Mouse (Mus musculus) lung, embryonic 15.5 days (tissue): Measurements from ENCODE around the gene Tmod2. TPM values are rescaled to one million over a fixed set of nuclear protein-coding genes. Genes with fewer than 3 reads are reported as not detected.

Experiments used
- ATAC-seq: fragments of 200-750 bp; cut with Nextera tagmentation; 2 replicates; pipeline ENCODE4 v1.8.0; 2017; ENCODE audit warnings: moderate number of reproducible peaks, borderline replicate concordance; ENCODE audit not compliant: low FRiP score, low TSS enrichment; ENCODE audit errors: extremely low read depth
- H3K27ac ChIP-seq: fragments of 300-500 bp; sonication (generic); 2 replicates; pipeline ENCODE4 v1.5.1; 2015; ENCODE audit warnings: moderate library complexity, mild to moderate bottlenecking, inconsistent platforms
- H3K27me3 ChIP-seq: fragments of 300-500 bp; sonication (generic); 2 replicates; pipeline ENCODE4 v1.6.1; 2015; ENCODE audit warnings: inconsistent platforms
- H3K36me3 ChIP-seq: fragments of 300-500 bp; sonication (generic); 2 replicates; pipeline ENCODE4 v1.6.1; 2015; ENCODE audit warnings: inconsistent platforms
- H3K4me1 ChIP-seq: fragments of 300-500 bp; sonication (generic); 2 replicates; pipeline ENCODE4 v1.6.1; 2015; ENCODE audit warnings: inconsistent platforms
- H3K4me2 ChIP-seq: fragments of 300-500 bp; sonication (generic); 2 replicates; pipeline ENCODE4 v1.6.1; 2015; ENCODE audit warnings: inconsistent platforms, mild to moderate bottlenecking, moderate library complexity
- H3K4me3 ChIP-seq: fragments of 300-500 bp; sonication (generic); 2 replicates; pipeline ENCODE4 v1.5.1; 2015; ENCODE audit warnings: mild to moderate bottlenecking, inconsistent platforms
- H3K9ac ChIP-seq: fragments of 300-500 bp; sonication (generic); 2 replicates; pipeline ENCODE4 v1.6.1; 2015; ENCODE audit warnings: inconsistent platforms
- H3K9me3 ChIP-seq: fragments of 300-500 bp; sonication (generic); 2 replicates; pipeline ENCODE4 v1.6.1; 2016; ENCODE audit warnings: inconsistent platforms
- WGBS: fragments of 180-500 bp; shearing (Covaris S2); methylation state at CpG from one replicate; pipeline ENCODE4 v1.1.7; 2015; 5-methylcytosine and 5-hydroxymethylcytosine counted together
- polyA plus RNA-seq: library from polyadenylated mRNA; unstranded; fragments of >200 nt; fragmentation: Nextera tagmentation; extraction: Ambion mirVana; gene quantifications from 2 replicates; pipeline ENCODE4 v1.2.1, GENCODE M21; 2015

The Tmod2 gene
- polyA plus RNA-seq, 1 experiment from 2014 or later: 10.1 TPM

GRCm38 (mm10) chr9:75599191-75599841 is 11.8 kb downstream of the Tmod2 start:
- Histone ChIP-seq H3K9ac (no peak overlapping the region), H3K36me3 (no peaks in the 10 kb centered on the region), H3K9me3 (no peaks in the 10 kb centered on the region), H3K4me1 (peaks cover 27% of the 10 kb centered on the region), H3K27ac (peak overlapping the region; percentile 29; the same call in 1 of the 2 replicates), H3K4me2 (no peak overlapping the region), H3K27me3 (no peaks in the 10 kb centered on the region), H3K4me3 (no peak overlapping the region)
- 37% methylated on average over 5 of the region's 5 CpGs for WGBS
- peak; percentile 79; the same call in 1 of the 2 replicates for ATAC-seq

GRCm38 (mm10) chr9:75597596-75597995 is 13.5 kb downstream of the Tmod2 start:
- Histone ChIP-seq H3K9ac (no peak overlapping the region), H3K4me2 (no peak overlapping the region), H3K27ac (no peak overlapping the region), H3K9me3 (no peaks in the 10 kb centered on the region), H3K4me3 (no peak overlapping the region), H3K27me3 (no peaks in the 10 kb centered on the region), H3K4me1 (peaks cover 27% of the 10 kb centered on the region), H3K36me3 (no peaks in the 10 kb centered on the region)
- no peak for ATAC-seq
- 78% methylated on average over 4 of the region's 4 CpGs for WGBS

GRCm38 (mm10) chr9:75597036-75597435 is 14.1 kb downstream of the Tmod2 start:
- Histone ChIP-seq H3K27ac (no peak overlapping the region), H3K27me3 (no peaks in the 10 kb centered on the region), H3K9ac (no peak overlapping the region), H3K4me3 (no peak overlapping the region), H3K36me3 (no peaks in the 10 kb centered on the region), H3K4me1 (peaks cover 27% of the 10 kb centered on the region), H3K4me2 (no peak overlapping the region), H3K9me3 (no peaks in the 10 kb centered on the region)
- 83% methylated on average over 13 of the region's 13 CpGs for WGBS
- no peak for ATAC-seq

DNA sequence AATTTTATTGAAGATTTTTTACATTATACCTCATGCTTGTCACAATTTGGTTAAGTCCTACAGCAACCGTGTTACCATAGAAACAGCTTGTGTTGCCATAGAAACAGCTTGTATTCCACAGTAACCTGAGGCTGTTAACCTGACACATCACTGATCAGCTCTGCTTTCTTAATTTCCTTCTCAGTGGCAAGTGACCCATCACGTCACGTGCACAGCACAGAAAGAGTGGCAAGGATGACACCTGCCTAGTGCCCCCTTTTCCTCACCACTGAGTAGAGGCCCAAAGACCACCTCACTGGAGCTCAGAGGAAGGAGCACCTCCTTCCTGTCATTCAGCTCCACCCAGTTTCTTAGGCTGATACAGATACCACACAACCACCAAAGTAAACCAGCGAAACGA is 17.6 kb downstream of the Tmod2 start:
- ATAC-seq: no peak
- H3K27ac ChIP-seq: no peak overlapping the region
- no peak overlapping the region for H3K4me3 ChIP-seq
- 85% methylated on average over 5 of the region's 5 CpGs for WGBS
- no peaks in the 10 kb centered on the region for H3K36me3 ChIP-seq
- H3K9ac ChIP-seq: no peak overlapping the region
- H3K27me3 ChIP-seq: no peaks in the 10 kb centered on the region
- no peak overlapping the region for H3K4me2 ChIP-seq
- no peaks in the 10 kb centered on the region for H3K9me3 ChIP-seq
- H3K4me1 ChIP-seq: no peaks in the 10 kb centered on the region

DNA sequence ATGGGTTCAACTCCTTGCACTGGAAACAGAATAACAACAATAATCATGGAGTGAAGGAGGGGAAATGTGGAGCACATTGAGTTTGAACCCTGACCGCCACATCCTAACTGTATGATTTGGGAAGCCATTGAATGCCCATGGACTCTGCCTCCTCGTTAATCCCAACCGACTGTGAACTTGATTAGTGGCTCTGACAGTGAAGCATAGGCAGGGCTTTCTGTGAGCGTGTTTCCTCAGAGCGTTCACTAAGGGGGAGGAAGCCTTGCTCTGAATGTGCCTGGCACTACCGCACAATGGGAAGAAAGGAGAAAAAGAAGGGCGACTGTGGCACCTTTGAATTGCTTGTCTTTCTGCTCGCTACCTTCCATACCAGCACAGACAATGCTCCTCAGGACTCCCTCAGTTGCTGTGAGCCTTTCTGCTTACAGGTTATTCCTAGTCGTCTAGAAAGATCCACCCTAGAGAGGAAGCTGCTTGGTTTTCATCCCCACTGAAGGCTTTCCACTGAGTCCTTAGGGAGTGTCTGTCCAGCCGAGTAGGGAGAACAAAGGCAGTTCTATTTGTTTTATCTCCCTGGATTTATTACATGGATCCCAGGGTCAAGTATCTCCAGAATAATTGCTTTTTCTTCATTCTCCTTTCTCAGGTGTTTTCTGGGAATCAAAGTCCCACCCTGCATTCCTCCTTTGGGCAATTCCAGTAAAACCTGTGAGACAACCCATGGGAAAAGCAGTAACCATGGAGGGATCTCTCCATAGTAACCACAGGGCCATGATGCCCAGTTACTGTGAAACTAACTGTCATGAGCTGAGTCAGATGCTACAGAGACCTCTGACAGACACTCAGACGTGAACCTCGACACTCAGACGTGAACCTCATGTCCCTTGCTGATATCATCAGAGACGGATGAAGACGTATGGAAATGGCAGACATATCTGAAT is 21.0 kb downstream of the Tmod2 start:
- Histone ChIP-seq H3K27me3 (no peaks in the 10 kb centered on the region), H3K4me2 (no peak overlapping the region), H3K27ac (no peak overlapping the region), H3K9me3 (no peaks in the 10 kb centered on the region), H3K4me3 (no peak overlapping the region), H3K36me3 (no peaks in the 10 kb centered on the region), H3K4me1 (no peaks in the 10 kb centered on the region), H3K9ac (no peak overlapping the region)
- 81% methylated on average over 15 of the region's 15 CpGs for WGBS
- ATAC-seq: no peak

DNA sequence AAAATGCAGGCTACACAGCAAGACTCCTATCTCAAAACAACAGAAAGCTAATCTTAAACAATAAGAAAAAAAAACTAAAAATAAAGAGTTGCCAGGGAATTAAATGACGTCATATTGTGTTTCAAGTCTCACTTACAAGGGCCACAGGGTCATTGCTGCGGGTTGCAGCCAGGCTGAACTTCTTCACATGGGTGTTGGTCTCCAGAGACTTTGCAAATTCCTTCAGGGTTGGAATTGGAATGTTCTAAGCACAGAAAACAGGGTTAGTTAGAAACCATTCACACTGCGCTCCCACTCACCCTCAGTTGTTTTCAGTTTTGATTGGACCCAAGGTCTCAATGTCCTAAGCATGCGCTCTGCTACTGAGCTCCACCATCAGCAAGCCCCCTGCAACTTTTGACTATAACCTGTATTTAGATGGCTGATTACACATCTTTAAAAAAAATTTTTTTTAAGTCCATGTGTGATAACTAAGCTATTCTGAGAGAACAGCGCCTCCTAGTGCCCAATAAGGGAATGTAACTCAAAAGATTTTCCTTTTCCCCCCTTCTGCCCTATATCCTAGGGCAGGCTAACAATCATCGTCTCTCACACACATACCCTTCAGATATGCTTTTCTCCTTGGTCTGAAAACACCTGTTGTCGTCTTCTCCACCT is 29.3 kb downstream of the Tmod2 start:
- H3K36me3 ChIP-seq: no peaks in the 10 kb centered on the region
- H3K9me3 ChIP-seq: no peaks in the 10 kb centered on the region
- 43% methylated on average over 7 of the region's 7 CpGs for WGBS
- H3K4me3 ChIP-seq: no peak overlapping the region
- H3K9ac ChIP-seq: no peak overlapping the region
- H3K4me2 ChIP-seq: no peak overlapping the region
- H3K27ac ChIP-seq: peak overlapping the region; percentile 31; the same call in 1 of the 2 replicates
- no peaks in the 10 kb centered on the region for H3K27me3 ChIP-seq
- H3K4me1 ChIP-seq: peaks cover 9% of the 10 kb centered on the region; the same call in 1 of the 2 replicates
- ATAC-seq: 0 out of 2 replicates have a peak, but pooled peaks have one; percentile 34

DNA sequence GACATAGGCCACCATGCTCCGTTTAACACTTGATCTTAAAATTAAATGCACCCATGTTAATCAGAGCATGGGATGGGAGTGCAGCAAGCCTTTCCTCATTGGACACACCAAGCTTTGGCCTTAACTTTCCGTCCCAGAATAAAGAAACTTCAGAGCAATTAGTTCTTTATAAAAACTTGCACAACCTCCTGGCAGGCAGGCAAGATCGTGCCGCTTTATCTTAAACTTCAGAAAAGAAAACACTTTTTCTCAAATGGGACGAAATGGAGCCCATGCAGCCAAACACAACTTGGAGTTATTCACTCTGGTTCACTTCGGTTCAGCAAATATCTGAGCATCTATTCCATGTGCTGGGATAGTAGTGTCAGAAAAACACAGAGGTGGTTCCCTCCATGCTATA is 31.8 kb downstream of the Tmod2 start:
- H3K9ac ChIP-seq: no peak overlapping the region
- no peak overlapping the region for H3K4me3 ChIP-seq
- H3K4me2 ChIP-seq: no peak overlapping the region
- no peak for ATAC-seq
- peaks cover 9% of the 10 kb centered on the region; the same call in 1 of the 2 replicates for H3K4me1 ChIP-seq
- H3K9me3 ChIP-seq: no peaks in the 10 kb centered on the region
- 81% methylated on average over 6 of the region's 6 CpGs for WGBS
- no peaks in the 10 kb centered on the region for H3K36me3 ChIP-seq
- no peaks in the 10 kb centered on the region for H3K27me3 ChIP-seq
- no peak overlapping the region for H3K27ac ChIP-seq

DNA sequence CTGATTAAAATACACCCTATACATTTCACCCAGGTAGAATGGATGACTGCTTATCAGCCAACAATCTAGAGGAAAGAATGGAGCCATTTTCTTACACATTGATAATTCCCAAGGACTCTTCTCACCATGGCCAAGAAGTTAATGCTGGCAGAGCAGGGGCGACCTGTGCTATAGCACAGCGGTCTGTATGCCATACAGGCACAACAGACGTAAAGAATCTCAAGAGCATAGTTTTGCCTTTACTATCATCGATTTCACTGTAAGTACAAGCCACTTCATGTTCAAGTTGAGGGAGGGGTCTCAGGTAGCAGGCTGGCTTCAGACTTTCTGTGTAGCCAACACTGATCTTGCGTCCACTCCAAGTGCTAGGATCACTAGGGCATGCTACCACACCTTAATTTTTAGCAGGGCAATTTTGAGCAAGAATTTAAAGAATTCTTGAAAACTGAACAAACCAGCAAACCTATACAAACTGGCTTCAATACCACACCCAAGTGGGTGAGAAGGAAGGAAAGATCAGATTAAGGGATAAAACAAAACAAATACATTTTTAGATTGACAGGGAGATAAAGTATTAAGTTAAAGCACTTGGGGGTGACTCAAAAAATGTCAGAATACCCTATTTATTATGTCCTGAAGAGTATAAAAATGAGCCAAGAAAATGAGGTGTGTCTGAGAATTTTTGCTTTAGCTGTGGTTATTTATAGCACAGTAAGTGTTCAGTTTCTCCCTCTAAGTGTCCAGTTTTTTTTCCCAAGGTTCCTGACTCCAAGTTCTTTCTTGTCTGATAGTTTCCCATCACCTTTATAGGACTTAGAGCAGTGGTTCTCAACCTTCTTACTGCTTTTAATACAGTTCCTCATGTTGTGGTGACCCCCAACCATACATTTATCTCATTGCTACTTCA is 39.8 kb downstream of the Tmod2 start:
- Histone ChIP-seq H3K4me3 (no peak overlapping the region), H3K4me1 (no peaks in the 10 kb centered on the region; the same call in 1 of the 2 replicates), H3K36me3 (no peaks in the 10 kb centered on the region), H3K4me2 (no peak overlapping the region), H3K9me3 (no peaks in the 10 kb centered on the region), H3K27me3 (no peaks in the 10 kb centered on the region), H3K27ac (peak overlapping the region; percentile 35; the same call in 1 of the 2 replicates), H3K9ac (no peak overlapping the region)
- WGBS: 69% methylated on average over 5 of the region's 5 CpGs
- peak; percentile 73 for ATAC-seq

GRCm38 (mm10) chr9:75568399-75568798 is 42.7 kb downstream of the Tmod2 start:
- H3K4me2 ChIP-seq: no peak overlapping the region
- no peaks in the 10 kb centered on the region; the same call in 1 of the 2 replicates for H3K4me1 ChIP-seq
- H3K36me3 ChIP-seq: no peaks in the 10 kb centered on the region
- H3K9me3 ChIP-seq: no peaks in the 10 kb centered on the region
- no peak overlapping the region for H3K27ac ChIP-seq
- no peak overlapping the region for H3K9ac ChIP-seq
- 93% methylated on average over 6 of the region's 6 CpGs for WGBS
- no peaks in the 10 kb centered on the region for H3K27me3 ChIP-seq
- no peak overlapping the region for H3K4me3 ChIP-seq
- ATAC-seq: no peak

- WGBS: 83% methylated on average over 6 of the region's 6 CpGs
- H3K27me3 ChIP-seq: no peaks in the 10 kb centered on the region
- no peaks in the 10 kb centered on the region for H3K9me3 ChIP-seq
- no peak overlapping the region for H3K4me3 ChIP-seq
- peaks cover 8% of the 10 kb centered on the region; the same call in 1 of the 2 replicates for H3K4me1 ChIP-seq
- H3K9ac ChIP-seq: no peak overlapping the region
- H3K36me3 ChIP-seq: no peaks in the 10 kb centered on the region
- H3K4me2 ChIP-seq: no peak overlapping the region
- no peak for ATAC-seq
- no peak overlapping the region for H3K27ac ChIP-seq
Observed at GRCm38 (mm10) chr9:75564892-75565291, 46.2 kb downstream of the Tmod2 start.

GRCm38 (mm10) chr9:75563622-75564021 is 47.5 kb downstream of the Tmod2 start:
- no peak for ATAC-seq
- WGBS: 59% methylated on average over 6 of the region's 6 CpGs
- H3K27me3 ChIP-seq: no peaks in the 10 kb centered on the region
- H3K36me3 ChIP-seq: no peaks in the 10 kb centered on the region
- peaks cover 9% of the 10 kb centered on the region; the same call in 1 of the 2 replicates for H3K4me1 ChIP-seq
- H3K9me3 ChIP-seq: no peaks in the 10 kb centered on the region
- H3K27ac ChIP-seq: no peak overlapping the region
- H3K4me2 ChIP-seq: no peak overlapping the region
- H3K9ac ChIP-seq: no peak overlapping the region
- H3K4me3 ChIP-seq: no peak overlapping the region
